Mouse (Mus musculus) cerebellum, postnatal 36 days (tissue): Measurements from ENCODE around the gene 8030411F24Rik.
"Not testable (repeated sequence)": the region's sequence is repeated elsewhere in the genome, so short reads cannot be mapped to it uniquely, and the experiment has no call there.

ENCODE experiments used
- DNase-seq, 2 experiments: peaks; one replicate each; pipeline ENCODE4 v3.0.0; 2021 to 2022; ENCODE audit warnings: mixed read lengths in 2 of 2

Gene 8030411F24Rik

DNA sequence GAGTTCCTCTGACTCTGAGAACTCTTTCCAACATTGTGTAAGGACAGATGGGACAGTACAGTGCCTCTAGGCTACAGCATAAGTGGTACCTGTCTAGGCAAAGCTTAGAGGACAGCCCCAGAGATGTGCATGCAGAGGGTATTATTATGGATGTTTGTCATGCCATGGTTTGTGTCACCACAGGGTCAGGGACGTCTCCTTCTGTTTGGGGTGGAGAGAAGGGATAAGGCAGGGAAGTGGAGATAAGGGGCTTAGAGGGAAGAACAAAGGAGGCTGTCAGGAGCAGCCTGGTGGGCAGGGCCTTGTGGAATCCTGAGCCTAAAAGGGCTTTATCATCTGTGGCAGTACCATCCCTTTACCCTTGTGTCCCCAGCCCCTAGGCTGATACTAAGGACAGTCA lies at the start of gene 8030411F24Rik:
Gene 8030411F24Rik (plus strand): TSS at position 301 of the 400 bp plus-strand sequence.
- DNase-seq = no peak

DNA sequence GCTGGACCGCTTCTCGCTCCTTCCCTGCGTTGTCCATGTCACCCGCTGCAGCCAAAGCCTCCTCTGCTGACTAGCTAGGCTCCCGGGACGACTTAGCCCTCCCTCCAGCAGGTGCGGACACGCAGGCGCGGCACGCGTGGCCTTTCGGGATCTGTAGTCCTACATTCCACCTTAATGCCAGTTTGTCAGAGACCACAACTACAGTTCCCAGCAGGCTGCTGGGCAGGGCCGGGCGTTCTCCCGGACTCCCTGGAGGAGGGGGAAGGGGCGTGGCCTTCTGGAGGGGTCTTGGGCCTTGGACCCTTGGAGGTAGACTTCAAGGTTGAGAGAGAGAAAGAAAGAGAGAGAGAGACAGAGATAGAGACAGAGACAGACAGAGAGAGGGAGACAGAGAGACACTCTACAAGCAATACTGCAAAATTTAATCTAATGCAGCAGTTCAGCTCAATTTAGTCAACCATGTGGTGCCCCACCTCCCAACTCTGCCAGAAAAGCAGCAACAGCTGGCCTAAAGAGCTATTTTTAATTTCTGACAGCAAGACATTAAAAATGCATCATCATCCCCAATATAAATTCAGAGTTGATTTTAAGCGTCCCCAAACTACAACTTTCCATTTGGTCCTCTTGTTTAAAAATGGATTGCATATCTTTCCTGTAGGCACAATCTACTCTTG lies 49.3 kb upstream of the 8030411F24Rik start, which contains the start of gene Napb:
Gene Napb (minus strand): TSS at position 141 of the 674 bp plus-strand sequence.
- DNase-seq = peak; percentile 95 to 96

DNA sequence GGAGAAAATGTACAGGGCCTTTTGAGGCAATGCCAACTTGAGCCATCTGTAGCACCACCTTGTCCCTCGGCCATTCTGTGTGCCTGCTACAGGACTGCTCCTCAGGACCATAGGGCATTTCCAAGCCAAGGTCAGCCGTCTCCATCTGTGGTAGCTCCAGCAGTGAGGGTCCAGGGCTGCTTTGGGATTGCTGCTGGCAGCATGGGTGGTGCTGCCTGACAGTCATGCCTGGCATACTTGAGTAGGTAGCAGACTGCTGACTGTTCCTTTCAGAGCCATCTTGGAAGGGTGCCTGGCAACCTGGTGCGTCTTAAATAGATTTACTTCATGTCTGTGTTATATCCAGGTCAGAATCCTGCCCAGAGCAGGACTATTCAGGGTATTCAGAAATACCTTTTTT lies 38.8 kb upstream of the 8030411F24Rik start:
- peak; percentile 86 to 92 for DNase-seq

DNA sequence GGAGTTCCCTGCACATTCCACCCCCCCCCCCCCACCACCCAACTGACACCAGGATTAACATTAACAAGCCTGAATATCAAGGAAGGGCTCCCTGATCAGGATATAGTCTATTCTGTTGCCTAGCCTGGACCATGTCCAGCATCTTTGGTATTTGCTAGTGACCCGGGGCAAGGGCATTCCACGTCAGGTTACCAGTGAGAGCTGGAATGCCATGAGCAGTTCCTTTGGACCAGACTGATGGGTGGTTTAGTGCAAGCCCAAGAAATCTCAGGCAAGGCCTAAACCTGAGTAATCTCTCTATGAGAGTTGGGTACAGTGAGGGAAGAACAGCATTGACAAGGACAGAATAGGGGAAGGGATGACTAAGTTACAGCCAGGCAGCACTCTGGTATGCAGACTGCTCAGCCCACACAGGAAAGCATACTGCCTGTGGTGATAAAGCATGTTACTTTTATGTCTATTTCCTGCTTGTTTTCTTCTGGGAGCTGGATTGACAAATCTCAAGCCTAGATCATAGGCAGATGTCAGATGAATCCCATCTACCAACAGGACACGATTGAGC lies 37.9 kb upstream of the 8030411F24Rik start:
- peak in 1 of 2 experiments; percentile 16 for DNase-seq

DNA sequence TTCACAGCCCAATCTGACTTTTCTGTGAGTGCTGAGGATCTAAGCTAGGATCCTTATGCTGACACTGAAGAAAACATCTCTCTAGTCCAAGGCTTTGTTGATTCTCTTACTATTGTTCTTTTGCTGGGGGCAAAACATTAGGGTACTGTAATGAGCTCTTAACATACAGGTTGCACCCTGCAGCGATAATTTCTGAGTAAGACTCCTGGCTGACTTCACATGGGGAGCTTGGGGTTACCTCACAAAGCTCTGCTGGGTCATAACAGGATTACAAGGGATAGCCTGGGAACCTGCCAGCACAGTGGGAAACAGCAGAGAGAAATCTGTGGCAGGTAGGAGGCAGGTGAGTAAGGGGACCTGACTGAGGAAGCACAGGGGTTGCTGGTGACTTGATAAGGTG lies 31.8 kb upstream of the 8030411F24Rik start, which contains the start of gene Cstl1:
Gene Cstl1 (plus strand): TSS at position 301 of the 400 bp plus-strand sequence.
- DNase-seq = no peak

DNA sequence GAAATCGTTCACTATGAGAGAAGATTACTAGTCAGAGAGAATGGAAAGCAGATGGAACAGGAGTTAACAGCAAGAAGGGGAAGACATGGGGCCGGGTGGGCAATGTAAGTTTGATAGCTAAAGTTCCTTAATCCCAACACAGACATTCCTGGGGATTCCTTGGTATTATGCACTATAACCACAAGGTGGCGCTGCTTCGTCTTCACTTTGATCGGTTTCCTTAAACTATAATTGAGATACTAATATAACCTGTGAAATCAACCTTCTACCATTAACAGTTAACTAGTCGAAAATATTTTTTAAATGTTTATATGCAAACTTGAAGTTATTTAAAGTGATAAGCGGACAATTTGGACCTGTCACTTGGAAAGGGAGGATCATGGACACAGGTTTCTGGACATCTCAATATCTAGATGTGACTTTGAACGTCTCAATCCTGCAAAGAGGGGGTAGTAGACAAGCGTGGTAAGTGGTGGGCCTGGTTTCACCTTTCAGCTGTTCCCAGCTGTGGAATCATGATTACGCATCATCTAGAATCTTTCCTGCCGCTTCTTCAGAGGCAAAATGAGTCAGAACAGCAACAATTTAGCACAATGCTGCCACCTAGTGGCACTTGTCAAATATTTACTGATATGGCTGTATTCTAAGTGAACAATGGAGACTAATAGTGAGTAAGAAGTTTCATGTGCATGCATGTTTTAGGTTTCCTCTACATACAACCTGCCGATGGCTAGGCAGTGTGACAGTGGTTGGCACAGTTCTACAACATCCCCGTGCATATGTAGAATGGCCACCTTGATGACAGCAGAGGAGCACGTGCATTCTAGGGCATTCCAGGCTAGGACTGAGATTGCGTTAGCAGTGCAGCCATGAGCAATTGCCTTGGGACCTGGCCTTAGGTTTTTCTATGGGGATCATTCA lies 29.7 kb upstream of the 8030411F24Rik start:
- peak; percentile 65 to 86 for DNase-seq

DNA sequence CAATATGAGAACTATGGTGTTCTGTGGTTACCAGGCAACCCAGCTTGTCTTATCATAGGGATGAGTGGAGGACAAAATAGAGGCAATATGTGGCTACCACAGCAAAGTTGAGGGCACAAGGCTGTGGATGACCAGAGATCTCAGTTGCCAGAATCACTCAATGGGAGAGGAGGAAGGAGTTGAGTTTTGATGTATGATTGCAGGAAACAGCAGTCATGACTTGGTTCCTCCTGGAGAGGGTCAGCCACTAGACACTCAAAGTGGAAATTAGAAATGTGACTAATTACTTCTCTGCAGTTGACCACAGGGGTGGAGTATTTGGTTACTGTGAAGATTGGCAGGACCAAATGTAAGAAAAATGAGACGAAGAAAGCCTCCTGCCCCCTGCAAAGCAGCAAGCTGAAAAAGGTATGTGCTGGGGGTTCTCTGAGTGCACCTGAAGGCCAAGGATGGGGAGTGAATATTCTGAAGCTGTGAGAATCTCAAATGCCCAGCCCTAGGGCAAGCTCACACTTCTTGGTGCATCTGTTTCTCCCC lies 27.4 kb upstream of the 8030411F24Rik start:
- DNase-seq = no peak

DNA sequence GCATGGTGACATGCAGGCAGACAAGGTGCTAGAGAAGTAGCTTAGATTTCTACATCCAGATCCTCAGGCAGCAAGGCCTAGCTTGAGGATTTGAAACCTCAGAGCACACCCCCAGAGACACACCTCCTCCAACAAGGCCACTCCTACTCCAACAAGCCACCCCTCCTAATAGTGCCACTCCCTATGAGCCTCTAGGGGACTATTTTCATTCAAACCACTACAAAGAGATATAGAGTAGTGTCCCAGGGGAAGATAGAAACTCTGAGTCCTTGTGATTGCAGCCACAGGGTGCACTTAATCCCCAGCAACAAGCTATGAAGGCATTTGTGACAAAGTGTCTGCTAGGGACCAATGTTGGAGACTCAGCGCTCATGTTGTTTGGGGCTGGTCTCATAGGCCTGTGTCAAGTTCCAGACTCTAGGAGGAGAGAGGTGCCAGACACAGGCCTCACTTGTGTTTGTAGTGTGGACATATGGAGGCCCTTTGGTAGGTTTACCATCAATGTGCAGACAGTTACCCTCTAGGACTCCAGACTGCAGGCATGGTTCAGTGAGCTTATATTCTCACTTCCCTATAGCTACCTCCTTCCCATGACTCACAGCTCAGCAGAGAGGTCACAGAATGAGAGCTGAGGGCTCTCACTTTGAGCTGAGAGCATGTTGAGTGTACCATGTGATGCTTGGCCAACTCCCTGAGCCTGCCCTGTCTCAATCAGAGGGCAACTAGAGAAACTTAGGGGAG lies 18.0 kb upstream of the 8030411F24Rik start:
- DNase-seq = no peak

DNA sequence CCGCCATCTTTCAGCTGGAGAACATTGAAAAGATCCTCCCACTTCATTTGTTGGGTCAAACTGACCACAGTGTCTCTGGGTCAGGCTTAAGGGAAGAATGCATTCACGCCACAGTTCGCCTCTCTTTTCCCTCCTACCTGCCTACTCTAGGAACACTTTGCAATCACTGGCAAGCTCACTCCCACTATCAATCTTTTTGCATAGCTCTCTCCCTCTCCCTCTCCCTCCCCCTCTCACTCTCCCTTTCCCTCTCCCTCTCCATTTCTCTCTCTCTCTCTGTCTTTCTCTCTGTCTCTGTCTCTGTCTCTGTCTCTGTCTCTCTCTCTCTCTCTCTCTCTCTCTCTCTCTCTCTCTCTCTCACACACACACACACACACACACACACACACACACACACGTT lies 10.4 kb upstream of the 8030411F24Rik start, which contains the start of gene Cst11:
Gene Cst11 (minus strand): TSS at position 101 of the 400 bp plus-strand sequence.
- not testable (repeated sequence) for DNase-seq

DNA sequence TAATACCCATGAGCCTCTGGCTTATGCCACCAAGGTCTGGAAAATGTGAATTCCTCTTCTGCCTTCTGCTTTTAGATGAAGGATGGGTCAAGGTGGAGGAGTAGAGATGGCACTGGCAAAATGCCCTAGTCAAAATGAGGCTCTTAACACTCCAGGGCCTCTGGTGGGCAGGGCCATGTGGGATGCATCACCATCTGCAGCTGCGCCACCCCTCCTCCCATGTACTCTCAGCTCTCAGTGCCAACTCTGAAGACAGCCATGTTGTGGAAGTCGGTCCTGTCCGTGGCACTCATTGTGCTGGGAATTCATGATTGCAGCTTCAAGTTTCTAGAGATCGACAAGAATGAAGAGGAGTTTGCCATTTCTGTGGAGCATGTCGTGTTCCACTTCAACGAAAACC lies 7.3 kb downstream of the 8030411F24Rik start, which contains the start of gene Cst12:
Gene Cst12 (plus strand): TSS at position 220 of the 400 bp plus-strand sequence.
- no peak for DNase-seq

DNA sequence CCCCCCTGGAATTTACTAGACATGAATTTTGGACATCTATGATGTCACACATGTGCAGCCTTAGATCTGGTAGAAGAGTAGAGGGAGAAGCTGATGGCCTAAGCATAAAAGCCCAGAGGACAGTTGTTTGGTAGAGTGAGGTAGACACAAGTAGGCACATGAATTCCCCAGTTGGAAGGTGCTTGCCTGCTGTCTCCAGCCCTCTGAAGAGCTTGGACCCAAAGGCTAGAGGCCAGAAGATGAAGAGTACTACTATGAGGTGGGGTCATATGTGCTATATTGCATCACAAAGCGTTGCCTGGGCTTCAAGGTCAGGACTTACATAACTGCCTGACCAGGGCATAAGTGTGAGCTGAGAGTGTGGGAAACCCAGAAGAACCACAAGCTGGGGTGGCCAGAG lies 16.7 kb downstream of the 8030411F24Rik start, which contains the start of gene Cst8:
Gene Cst8 (plus strand): TSS at position 301 of the 400 bp plus-strand sequence.
- no peak for DNase-seq

DNA sequence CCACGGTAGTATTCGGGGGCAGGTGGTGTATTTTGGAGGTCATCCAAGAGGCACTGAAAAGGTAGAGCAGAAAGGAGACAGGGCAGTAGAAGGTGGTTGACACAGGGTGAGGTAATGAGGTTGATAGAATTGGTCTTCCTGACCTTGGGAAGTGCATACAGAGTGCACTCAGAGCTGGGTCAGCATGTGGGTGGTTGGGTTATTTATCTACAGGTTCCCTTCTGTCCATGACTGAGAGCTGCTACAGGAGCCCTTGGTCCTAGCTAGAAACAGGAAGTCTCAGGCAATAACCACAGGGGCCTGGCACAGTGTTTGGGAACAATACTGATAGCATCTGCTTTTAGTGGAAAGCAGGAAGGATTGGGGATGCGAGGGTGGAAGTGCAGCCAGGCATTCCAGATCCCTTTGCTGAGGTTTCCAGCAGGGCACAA lies 19.7 kb downstream of the 8030411F24Rik start:
- peak; percentile 71 to 75 for DNase-seq

DNA sequence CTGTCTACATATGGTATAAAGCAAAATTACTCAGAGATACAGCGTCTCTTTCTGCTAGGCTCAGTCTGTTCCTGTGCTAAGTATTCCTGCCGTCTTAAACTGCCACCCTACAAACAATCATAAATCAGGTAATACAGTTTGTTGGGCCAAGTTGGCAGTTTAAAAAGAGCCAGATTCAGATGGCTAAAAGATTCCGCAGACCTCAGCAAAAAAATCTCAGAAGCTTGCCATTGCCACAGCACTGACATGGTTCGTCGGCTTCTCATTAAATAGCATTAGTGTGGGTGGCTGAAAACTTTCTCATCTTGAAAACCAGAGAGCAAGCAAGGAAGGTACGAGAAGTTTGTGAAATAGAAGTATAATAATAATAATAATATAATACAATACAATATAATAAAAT lies 24.9 kb downstream of the 8030411F24Rik start:
- no peak for DNase-seq

DNA sequence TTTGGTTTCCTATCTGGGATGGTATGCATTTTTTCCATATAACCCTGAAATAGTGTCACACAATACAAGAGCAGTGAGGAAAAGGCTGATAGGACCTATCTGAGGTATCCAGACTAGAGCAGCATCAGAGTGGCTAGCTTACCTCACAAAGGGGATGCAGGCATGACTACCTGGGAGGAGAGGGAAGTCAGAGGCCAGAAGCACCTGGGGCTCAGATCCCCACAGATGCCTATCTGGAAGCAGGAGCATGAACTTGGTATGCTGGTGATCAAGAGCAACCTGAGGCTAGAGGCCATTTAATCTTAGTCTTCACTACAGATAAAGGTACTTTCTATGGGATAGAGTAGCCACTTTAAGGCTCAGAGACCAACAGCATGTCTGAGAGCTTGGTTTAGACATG lies 38.1 kb downstream of the 8030411F24Rik start, which contains the start of gene Cst13:
Gene Cst13 (plus strand): TSS at position 173 of the 400 bp plus-strand sequence.
- no peak for DNase-seq

DNA sequence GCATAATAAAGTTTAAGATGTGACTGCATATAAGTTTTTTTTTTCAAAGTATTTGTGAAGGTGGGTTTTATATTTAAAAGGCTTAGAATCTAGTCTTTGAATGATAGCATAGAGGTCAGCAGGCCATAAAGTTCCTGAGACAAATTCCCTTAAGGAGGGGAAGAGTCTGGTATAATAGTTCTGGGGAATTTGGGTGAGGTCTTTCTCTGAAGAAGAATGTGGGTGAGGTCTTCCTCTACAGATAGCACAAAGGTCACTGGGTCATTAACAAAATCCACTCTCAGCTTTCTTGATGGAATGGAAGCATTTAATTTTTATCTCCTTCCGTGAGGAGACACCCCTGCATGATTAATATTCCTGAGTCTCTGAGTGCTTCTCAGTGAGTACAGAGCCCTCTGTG lies 44.2 kb downstream of the 8030411F24Rik start:
- DNase-seq = no peak

DNA sequence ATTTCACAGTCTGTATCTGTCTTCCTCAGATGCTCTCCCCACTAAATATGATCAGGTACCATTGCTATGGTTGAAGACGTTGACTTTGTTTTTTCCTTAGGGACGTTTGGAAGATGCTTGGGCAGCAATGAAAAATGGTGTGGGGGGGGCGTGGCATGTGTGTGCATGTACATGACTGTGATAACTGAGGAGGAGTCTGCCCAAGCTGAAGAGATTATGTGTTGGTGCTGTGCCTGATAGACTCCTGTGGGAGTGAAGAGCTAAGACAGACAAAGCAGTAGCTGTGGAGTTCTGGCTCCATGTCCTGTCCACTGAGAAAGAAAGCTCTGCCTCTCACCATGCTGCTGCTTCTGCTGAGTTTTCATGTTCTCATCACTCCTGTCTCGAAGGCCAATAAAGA lies 53.1 kb downstream of the 8030411F24Rik start, which contains the start of gene Cst9:
Gene Cst9 (plus strand): TSS at position 236 of the 400 bp plus-strand sequence.
- DNase-seq = no peak
